Mouse (Mus musculus) embryonic facial prominence, embryonic 10.5 days (tissue): ENCODE results near the gene Sh3tc1. TPM values are rescaled to one million over a fixed set of nuclear protein-coding genes. Genes with fewer than 3 reads are reported as not detected.
A peak's percentile ranks its signal among the peaks of the same experiment; 100 is the strongest.

Experiments
- DNase-seq: peaks from one replicate; pipeline ENCODE4 v3.0.0-alpha.2; 2017; ENCODE audit warnings: low spot score
- H3K27ac ChIP-seq: fragments of 300-500 bp; sonication (generic); replicated peaks from 2 replicates; pipeline ENCODE4 v1.5.1; 2016; ENCODE audit warnings: mild to moderate bottlenecking
- H3K27me3 ChIP-seq: fragments of 300-500 bp; sonication (generic); replicated peaks from 2 replicates; pipeline ENCODE4 v1.6.1; 2016; ENCODE audit warnings: low read depth, mild to moderate bottlenecking; ENCODE audit not compliant: poor library complexity, severe bottlenecking
- H3K36me3 ChIP-seq: fragments of 300-500 bp; sonication (generic); replicated peaks from 2 replicates; pipeline ENCODE4 v1.6.1; 2016; ENCODE audit warnings: mild to moderate bottlenecking, moderate library complexity
- H3K4me1 ChIP-seq: fragments of 300-500 bp; sonication (generic); 2 replicates; pipeline ENCODE4 v1.6.1; 2016
- H3K4me3 ChIP-seq: fragments of 300-500 bp; sonication (generic); 2 replicates; pipeline ENCODE4 v1.5.1; 2016; ENCODE audit warnings: mild to moderate bottlenecking, moderate library complexity
- H3K9me3 ChIP-seq: fragments of 300-500 bp; sonication (generic); 2 replicates; pipeline ENCODE4 v1.6.1; 2016; ENCODE audit warnings: mild to moderate bottlenecking
- WGBS: fragments of 180-500 bp; shearing (Covaris S2); methylation state at CpG from one replicate; pipeline ENCODE4 v1.1.7; 2016; 5-methylcytosine and 5-hydroxymethylcytosine counted together
- polyA plus RNA-seq: library from polyadenylated mRNA; unstranded; fragments of >200 nt; fragmentation: Nextera tagmentation; extraction: Ambion mirVana; gene quantifications from 2 replicates; pipeline ENCODE4 v1.2.1, GENCODE M21; 2016

Gene Sh3tc1
- 3.7 and 4.3 TPM in 2 replicates for polyA plus RNA-seq

- Histone ChIP-seq H3K4me3 (no peak within 1 kb of the TSS), H3K36me3 (no peaks in the 10 kb centered on the region), H3K27ac (no peak within 1 kb of the TSS), H3K4me1 (peaks cover 26% of the 10 kb centered on the region), H3K9me3 (no peaks in the 10 kb centered on the region), H3K27me3 (peaks cover 31% of the 10 kb centered on the region)
- peak; percentile 34 for DNase-seq
- WGBS = 16% methylated on average over 10 of the region's 10 CpGs
Measured at GRCm38 (mm10) chr5:35739536-35740278, at the start of gene Sh3tc1. TSS of gene Sh3tc1 (minus strand) at chr5:35739987.

GRCm38 (mm10) chr5:35788719-35789118, 48.9 kb upstream of the Sh3tc1 start:
- H3K9me3 ChIP-seq = no peaks in the 10 kb centered on the region
- H3K4me3 ChIP-seq = no peak overlapping the region
- no peaks in the 10 kb centered on the region for H3K4me1 ChIP-seq
- no peak overlapping the region for H3K27ac ChIP-seq
- WGBS = 79% methylated on average over 6 of the region's 6 CpGs
- H3K27me3 ChIP-seq = no peaks in the 10 kb centered on the region
- no peaks in the 10 kb centered on the region for H3K36me3 ChIP-seq
- no peak for DNase-seq

- DNase-seq = no peak
- Histone ChIP-seq H3K27me3 (no peaks in the 10 kb centered on the region), H3K9me3 (no peaks in the 10 kb centered on the region), H3K36me3 (no peaks in the 10 kb centered on the region), H3K4me1 (no peaks in the 10 kb centered on the region), H3K4me3 (no peak overlapping the region), H3K27ac (no peak overlapping the region)
- WGBS = 90% methylated on average over 12 of the region's 12 CpGs
Measured at GRCm38 (mm10) chr5:35787847-35788246, 48.1 kb upstream of the Sh3tc1 start.

GRCm38 (mm10) chr5:35785853-35786252, 46.1 kb upstream of the Sh3tc1 start:
- Histone ChIP-seq H3K36me3 (no peaks in the 10 kb centered on the region), H3K27ac (no peak overlapping the region), H3K9me3 (no peaks in the 10 kb centered on the region), H3K4me3 (no peak overlapping the region), H3K27me3 (no peaks in the 10 kb centered on the region), H3K4me1 (peaks cover 4% of the 10 kb centered on the region; the same call in 1 of the 2 replicates)
- no peak for DNase-seq
- 73% methylated on average over 7 of the region's 7 CpGs for WGBS

- no peaks in the 10 kb centered on the region for H3K27me3 ChIP-seq
- H3K4me1 ChIP-seq = peaks cover 6% of the 10 kb centered on the region; the same call in 1 of the 2 replicates
- no peak overlapping the region for H3K4me3 ChIP-seq
- no peak overlapping the region for H3K27ac ChIP-seq
- no peak for DNase-seq
- H3K36me3 ChIP-seq = no peaks in the 10 kb centered on the region
- 59% methylated on average over 10 of the region's 10 CpGs for WGBS
- no peaks in the 10 kb centered on the region for H3K9me3 ChIP-seq
Measured at GRCm38 (mm10) chr5:35782648-35783180, 42.9 kb upstream of the Sh3tc1 start.

- H3K27ac ChIP-seq = no peak overlapping the region
- H3K4me1 ChIP-seq = peaks cover 6% of the 10 kb centered on the region; the same call in 1 of the 2 replicates
- 68% methylated on average over 3 of the region's 3 CpGs for WGBS
- no peaks in the 10 kb centered on the region for H3K27me3 ChIP-seq
- no peak for DNase-seq
- no peak overlapping the region for H3K4me3 ChIP-seq
- no peaks in the 10 kb centered on the region for H3K9me3 ChIP-seq
- H3K36me3 ChIP-seq = no peaks in the 10 kb centered on the region
Measured at GRCm38 (mm10) chr5:35781116-35781515, 41.3 kb upstream of the Sh3tc1 start.

- no peaks in the 10 kb centered on the region for H3K9me3 ChIP-seq
- DNase-seq = peak; percentile 16
- WGBS = 57% methylated on average over 6 of the region's 6 CpGs
- peaks cover 20% of the 10 kb centered on the region for H3K4me1 ChIP-seq
- no peak overlapping the region for H3K4me3 ChIP-seq
- H3K27me3 ChIP-seq = no peaks in the 10 kb centered on the region
- H3K27ac ChIP-seq = peak overlapping the region; percentile 55; the same call in 1 of the 2 replicates
- H3K36me3 ChIP-seq = no peaks in the 10 kb centered on the region
Measured at GRCm38 (mm10) chr5:35774137-35774424, 34.3 kb upstream of the Sh3tc1 start.

- H3K27ac ChIP-seq = peak overlapping the region; percentile 55; the same call in 1 of the 2 replicates
- no peak overlapping the region for H3K4me3 ChIP-seq
- peaks cover 20% of the 10 kb centered on the region for H3K4me1 ChIP-seq
- 75% methylated on average over 13 of the region's 13 CpGs for WGBS
- no peaks in the 10 kb centered on the region for H3K27me3 ChIP-seq
- H3K36me3 ChIP-seq = no peaks in the 10 kb centered on the region
- H3K9me3 ChIP-seq = no peaks in the 10 kb centered on the region
- no peak for DNase-seq
Measured at GRCm38 (mm10) chr5:35773274-35774136, 33.7 kb upstream of the Sh3tc1 start.

GRCm38 (mm10) chr5:35770891-35771663, 31.3 kb upstream of the Sh3tc1 start:
- H3K36me3 ChIP-seq = no peaks in the 10 kb centered on the region
- no peak overlapping the region for H3K4me3 ChIP-seq
- H3K27me3 ChIP-seq = no peaks in the 10 kb centered on the region
- no peaks in the 10 kb centered on the region for H3K9me3 ChIP-seq
- DNase-seq = no peak
- no peak overlapping the region for H3K27ac ChIP-seq
- WGBS = 79% methylated on average over 14 of the region's 14 CpGs
- H3K4me1 ChIP-seq = peaks cover 20% of the 10 kb centered on the region

GRCm38 (mm10) chr5:35770246-35770645, 30.5 kb upstream of the Sh3tc1 start:
- Histone ChIP-seq H3K27ac (no peak overlapping the region), H3K36me3 (no peaks in the 10 kb centered on the region), H3K4me3 (no peak overlapping the region), H3K27me3 (no peaks in the 10 kb centered on the region), H3K4me1 (peaks cover 20% of the 10 kb centered on the region), H3K9me3 (no peaks in the 10 kb centered on the region)
- WGBS = 81% methylated on average over 2 of the region's 2 CpGs
- DNase-seq = no peak

- WGBS = 88% methylated on average over 7 of the region's 7 CpGs
Measured at GRCm38 (mm10) chr5:35768997-35769396, 29.2 kb upstream of the Sh3tc1 start.

GRCm38 (mm10) chr5:35768525-35768924, 28.7 kb upstream of the Sh3tc1 start:
- no peak for DNase-seq
- Histone ChIP-seq H3K9me3 (no peaks in the 10 kb centered on the region), H3K4me3 (no peak overlapping the region), H3K27me3 (0 out of 2 replicates have a peak, but pooled peaks cover 9% of the 10 kb centered on the region), H3K4me1 (peaks cover 7% of the 10 kb centered on the region), H3K27ac (no peak overlapping the region), H3K36me3 (no peaks in the 10 kb centered on the region)
- WGBS = 73% methylated on average over 3 of the region's 3 CpGs

More at GRCm38 (mm10) chr5:35768997-35769396, 29.2 kb upstream of the Sh3tc1 start:
- H3K36me3 ChIP-seq = no peaks in the 10 kb centered on the region
- H3K9me3 ChIP-seq = no peaks in the 10 kb centered on the region
- H3K4me3 ChIP-seq = no peak overlapping the region
- DNase-seq = no peak
- H3K4me1 ChIP-seq = peaks cover 12% of the 10 kb centered on the region
- 0 out of 2 replicates have a peak, but pooled peaks cover 5% of the 10 kb centered on the region for H3K27me3 ChIP-seq
- H3K27ac ChIP-seq = no peak overlapping the region
